26 mouse cellular contexts compared by ENCODE assay signal in the genomic region with DNA sequence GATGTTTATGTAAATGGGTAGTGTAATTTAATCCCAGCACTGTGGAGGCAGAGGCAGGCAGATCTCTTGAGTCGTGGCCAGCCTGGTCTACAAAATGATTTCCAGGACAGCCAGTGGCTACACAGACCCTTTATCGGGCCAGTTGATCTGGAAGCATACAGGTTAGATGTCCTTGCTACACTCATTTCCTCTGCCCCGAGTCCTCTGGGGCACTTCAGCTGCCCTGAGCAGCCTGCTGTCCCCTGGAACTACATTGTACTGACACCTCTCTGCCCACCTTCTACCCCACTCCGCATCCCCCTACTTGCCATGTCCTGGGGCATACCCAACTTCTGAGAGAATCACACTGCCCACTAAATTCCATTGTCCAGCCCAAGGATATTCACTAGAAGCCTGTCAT.
"Had no signal": no experiment of that assay in that cellular context is flagged by ENCODE, and none has a peak within 500 bp of the region (broad histone marks: within the 10 kb centered on the region; RNA-seq: fewer than 3 reads in every experiment).

No protein-coding gene starts in this region.

- H3K27ac ChIP-seq: embryonic facial prominence, embryonic 10.5 days; embryonic facial prominence, embryonic 12.5 days; embryonic facial prominence, embryonic 13.5 days; embryonic facial prominence, embryonic 15.5 days; forebrain, embryonic 10.5 days; forebrain, embryonic 12.5 days; forebrain, embryonic 13.5 days; forebrain, embryonic 15.5 days; gastrocnemius, adult 2 months; heart, adult 2 months had no signal

- DNase-seq: cerebellum, adult 2 months; cerebellum, adult 8-10 months; cerebellum, adult 9-10 months; cerebellum, adult 9-11 months; cerebellum, postnatal 10 days; cerebellum, postnatal 14 days; cerebellum, postnatal 25 days; cerebellum, postnatal 36 days; embryo, embryonic 11 days; forebrain, postnatal 0 days; gastrocnemius, adult 2 months; gastrocnemius, postnatal 10 days; gastrocnemius, postnatal 14 days; gastrocnemius, postnatal 25 days; gastrocnemius, postnatal 36 days; heart, adult 18-20 months; heart, adult 2 months had no signal

- H3K9me3 ChIP-seq: embryonic facial prominence, embryonic 12.5 days; forebrain, embryonic 15.5 days had no signal

- H3K4me3 ChIP-seq: embryonic facial prominence, embryonic 10.5 days; embryonic facial prominence, embryonic 12.5 days; embryonic facial prominence, embryonic 13.5 days; embryonic facial prominence, embryonic 15.5 days; erythroblast, embryonic 14.5 days; forebrain, embryonic 10.5 days; forebrain, embryonic 12.5 days; forebrain, embryonic 13.5 days; forebrain, embryonic 15.5 days; gastrocnemius, adult 2 months; heart, adult 2 months had no signal

- H3K27me3 ChIP-seq: embryonic facial prominence, embryonic 12.5 days; embryonic facial prominence, embryonic 13.5 days; embryonic facial prominence, embryonic 15.5 days; forebrain, embryonic 12.5 days; forebrain, embryonic 13.5 days; forebrain, embryonic 15.5 days had no signal

- H3K36me3 ChIP-seq: embryonic facial prominence, embryonic 10.5 days; embryonic facial prominence, embryonic 12.5 days; embryonic facial prominence, embryonic 13.5 days; embryonic facial prominence, embryonic 15.5 days; forebrain, embryonic 10.5 days; forebrain, embryonic 12.5 days; forebrain, embryonic 15.5 days had no signal

- H3K4me1 ChIP-seq: embryonic facial prominence, embryonic 10.5 days; embryonic facial prominence, embryonic 12.5 days; embryonic facial prominence, embryonic 13.5 days; embryonic facial prominence, embryonic 15.5 days; forebrain, embryonic 10.5 days; forebrain, embryonic 12.5 days; forebrain, embryonic 13.5 days; forebrain, embryonic 15.5 days had no signal
